Mouse (Mus musculus) lung, postnatal 0 days (tissue): Measurements from ENCODE around the gene Pnpla7. TPM values are rescaled to one million over a fixed set of nuclear protein-coding genes. Genes with fewer than 3 reads are reported as not detected.

ENCODE experiments used
- ATAC-seq: fragments of 200-750 bp; cut with Nextera tagmentation; 2 replicates; pipeline ENCODE4 v1.8.0; 2017; ENCODE audit warnings: moderate library complexity
- DNase-seq: peaks from one replicate; pipeline ENCODE4 v3.0.0-alpha.2; 2016; ENCODE audit warnings: low spot score
- H3K27ac ChIP-seq: fragments of 300-500 bp; sonication (generic); 2 replicates; pipeline ENCODE4 v1.5.1; 2014; ENCODE audit warnings: antibody characterized with exemption, mild to moderate bottlenecking, low read length, mixed read lengths
- H3K27me3 ChIP-seq: fragments of 300-500 bp; sonication (generic); replicated peaks from 2 replicates; pipeline ENCODE4 v1.6.1; 2014; ENCODE audit warnings: low read length, mixed read lengths; ENCODE audit not compliant: insufficient read depth
- H3K36me3 ChIP-seq: fragments of 300-500 bp; sonication (generic); 2 replicates; pipeline ENCODE4 v1.6.1; 2014; ENCODE audit warnings: low read length, mixed read lengths; ENCODE audit not compliant: insufficient read depth
- H3K4me1 ChIP-seq: fragments of 300-500 bp; sonication (generic); 2 replicates; pipeline ENCODE4 v1.6.1; 2014; ENCODE audit warnings: antibody characterized with exemption, low read depth, low read length, mixed read lengths; ENCODE audit not compliant: insufficient read depth
- H3K4me2 ChIP-seq: fragments of 300-500 bp; sonication (generic); replicated peaks from 2 replicates; pipeline ENCODE4 v1.6.1; 2014; ENCODE audit warnings: low read depth, mild to moderate bottlenecking, low read length, moderate library complexity, mixed read lengths
- H3K4me3 ChIP-seq: fragments of 300-500 bp; sonication (generic); 2 replicates; pipeline ENCODE4 v1.5.1; 2014; ENCODE audit warnings: low read depth, low read length
- H3K9ac ChIP-seq: fragments of 300-500 bp; sonication (generic); replicated peaks from 2 replicates; pipeline ENCODE4 v1.6.1; 2014; ENCODE audit warnings: low read depth, mild to moderate bottlenecking
- H3K9me3 ChIP-seq: fragments of 300-500 bp; sonication (generic); 2 replicates; pipeline ENCODE4 v1.6.1; 2016; ENCODE audit warnings: low read length, mixed read lengths
- CTCF ChIP-seq: IDR thresholded peaks from 2 replicates; pipeline ENCODE4 v1.5.1; 2016; ENCODE audit warnings: antibody characterized with exemption, mild to moderate bottlenecking
- EP300 ChIP-seq: IDR thresholded peaks from 2 replicates; pipeline ENCODE4 v1.6.1; 2016; ENCODE audit warnings: antibody characterized with exemption, mild to moderate bottlenecking, control low read depth
- WGBS: fragments of 180-500 bp; shearing (Covaris S2); extraction: QIAGEN DNeasy Blood & Tissue Kit; methylation state at CpG from one replicate; pipeline ENCODE4 v1.1.7; 2014; 5-methylcytosine and 5-hydroxymethylcytosine counted together
- microRNA-seq: library from miRNA; unstranded; fragments of <30 nt; microRNA quantifications from one replicate; pipeline ENCODE4, GENCODE M21; 2016
- polyA plus RNA-seq: library from polyadenylated mRNA; unstranded; fragments of >200 nt; fragmentation: Nextera tagmentation; extraction: Ambion mirVana; gene quantifications from 2 replicates; pipeline ENCODE4 v1.2.1, GENCODE M21; 2015

Pnpla7 gene
- polyA plus RNA-seq, 1 experiment from 2014 or later: 8.4 TPM

- ATAC-seq (peak; percentile 81), DNase-seq (peak; percentile 77)
- peak; percentile 47 for TF ChIP-seq CTCF
- no peak for TF ChIP-seq EP300
- H3K9me3 ChIP-seq: no peaks in the 10 kb centered on the region
- no peak within 1 kb of the TSS for H3K27ac ChIP-seq
- WGBS: 35% methylated on average over 28 of the region's 28 CpGs
- peak within 1 kb of the TSS; percentile 37 for H3K4me2 ChIP-seq
- no peak within 1 kb of the TSS for H3K9ac ChIP-seq
- no peak within 1 kb of the TSS; the same call in 1 of the 2 replicates for H3K4me3 ChIP-seq
- H3K27me3 ChIP-seq: no peaks in the 10 kb centered on the region
- no peaks in the 10 kb centered on the region for H3K4me1 ChIP-seq
- H3K36me3 ChIP-seq: no peaks in the 10 kb centered on the region
Measured at GRCm38 (mm10) chr2:25095109-25095850, 119.4 kb downstream of the Pnpla7 start, which contains the start of gene Noxa1. Gene Noxa1, minus strand, starts transcription at chr2:25095149.

GRCm38 (mm10) chr2:25098005-25098615 is 122.3 kb downstream of the Pnpla7 start:
- H3K4me2 ChIP-seq: no peak overlapping the region
- H3K4me1 ChIP-seq: no peaks in the 10 kb centered on the region
- WGBS: 65% methylated on average over 3 of the region's 3 CpGs
- no peak for ATAC-seq
- TF ChIP-seq EP300 (no peak), CTCF (no peak)
- no peak overlapping the region for H3K9ac ChIP-seq
- H3K27ac ChIP-seq: no peak overlapping the region
- H3K27me3 ChIP-seq: no peaks in the 10 kb centered on the region
- DNase-seq: no peak
- H3K36me3 ChIP-seq: no peaks in the 10 kb centered on the region
- H3K4me3 ChIP-seq: no peak overlapping the region
- H3K9me3 ChIP-seq: no peaks in the 10 kb centered on the region

DNA sequence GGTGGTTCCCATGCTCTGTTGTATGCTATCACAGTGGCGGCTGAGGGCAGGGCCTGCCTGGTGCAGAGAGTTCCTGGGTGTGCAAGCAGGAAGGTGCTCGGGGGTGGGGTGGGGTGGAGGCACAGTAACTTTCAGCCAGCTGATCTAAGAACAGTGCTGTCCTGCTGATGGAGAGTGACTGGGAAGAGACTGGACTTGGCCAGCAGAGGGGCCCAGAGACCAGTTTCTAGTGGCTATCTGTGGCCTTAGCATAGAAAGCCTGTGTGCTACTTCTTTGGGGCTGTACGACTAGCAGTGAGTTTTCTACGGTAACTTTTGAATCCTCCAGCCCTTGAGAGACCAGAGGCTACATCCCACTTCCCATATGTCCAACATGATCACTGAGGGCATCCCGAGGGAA is 123.1 kb downstream of the Pnpla7 start:
- no peaks in the 10 kb centered on the region for H3K27me3 ChIP-seq
- H3K4me3 ChIP-seq: no peak overlapping the region
- H3K4me2 ChIP-seq: no peak overlapping the region
- H3K27ac ChIP-seq: no peak overlapping the region
- 40% methylated on average over 5 of the region's 5 CpGs for WGBS
- peak; percentile 73 for DNase-seq
- H3K4me1 ChIP-seq: no peaks in the 10 kb centered on the region
- no peaks in the 10 kb centered on the region for H3K36me3 ChIP-seq
- TF ChIP-seq EP300 (no peak), CTCF (peak; percentile 72)
- ATAC-seq: peak; percentile 62
- H3K9ac ChIP-seq: no peak overlapping the region
- no peaks in the 10 kb centered on the region for H3K9me3 ChIP-seq

GRCm38 (mm10) chr2:25099703-25100102 is 123.9 kb downstream of the Pnpla7 start:
- WGBS: 66% methylated on average over 3 of the region's 3 CpGs
- no peaks in the 10 kb centered on the region for H3K9me3 ChIP-seq
- no peak overlapping the region for H3K4me2 ChIP-seq
- H3K36me3 ChIP-seq: no peaks in the 10 kb centered on the region
- H3K9ac ChIP-seq: no peak overlapping the region
- no peaks in the 10 kb centered on the region for H3K27me3 ChIP-seq
- H3K27ac ChIP-seq: no peak overlapping the region
- H3K4me3 ChIP-seq: no peak overlapping the region
- no peaks in the 10 kb centered on the region for H3K4me1 ChIP-seq
- TF ChIP-seq EP300 (no peak), CTCF (no peak)
- no peak for ATAC-seq
- DNase-seq: no peak

Small RNA genes within 50 kb of the gene (microRNA-seq; reads per million reads assigned to microRNA genes)
- gene Gm22875 (not detected), gene Gm24328 (not detected), gene Mir7664 (not detected)

Other genes starting within 250 kb of the Pnpla7 start
- gene Cacna1b, start 212.9 kb upstream of the Pnpla7 start, polyA plus RNA-seq: 0.02 and 0.08 TPM in 2 replicates
- gene Ehmt1, start 56.4 kb upstream of the Pnpla7 start, polyA plus RNA-seq: 39.1 and 45.0 TPM in 2 replicates
- gene Arrdc1, start 40.8 kb upstream of the Pnpla7 start, polyA plus RNA-seq: 174 and 180 TPM in 2 replicates
- gene Zmynd19, start 26.2 kb upstream of the Pnpla7 start, polyA plus RNA-seq: 5.0 and 7.3 TPM in 2 replicates
- gene Dph7, start 13.6 kb upstream of the Pnpla7 start, polyA plus RNA-seq: 12.3 and 13.3 TPM in 2 replicates
- 90.0 and 98.4 TPM in 2 replicates for gene Mrpl41, start 935 bp upstream of the Pnpla7 start, polyA plus RNA-seq
- gene Nsmf, start 78.3 kb downstream of the Pnpla7 start, polyA plus RNA-seq: 49.3 and 50.2 TPM in 2 replicates
- 3.0 and 3.4 TPM in 2 replicates for gene Entpd8, start 104.3 kb downstream of the Pnpla7 start, polyA plus RNA-seq
- gene Noxa1, start 119.1 kb downstream of the Pnpla7 start, polyA plus RNA-seq: 11.9 and 14.6 TPM in 2 replicates
- 14.1 and 16.0 TPM in 2 replicates for gene Nrarp, start 204.7 kb downstream of the Pnpla7 start, polyA plus RNA-seq
- 13.8 and 14.8 TPM in 2 replicates for gene Tor4a, start 220.9 kb downstream of the Pnpla7 start, polyA plus RNA-seq
- gene Nelfb, start 235.5 kb downstream of the Pnpla7 start, polyA plus RNA-seq: 74.0 and 80.1 TPM in 2 replicates
- gene Stpg3, start 238.6 kb downstream of the Pnpla7 start, polyA plus RNA-seq: 0.12 TPM in 1 of 2 replicates, not detected in the other
- 0.32 and 0.98 TPM in 2 replicates for gene Fam166a, start 242.7 kb downstream of the Pnpla7 start, polyA plus RNA-seq
- 344 and 386 TPM in 2 replicates for gene Tubb4b, start 248.7 kb downstream of the Pnpla7 start, polyA plus RNA-seq